Mouse (Mus musculus) layer of hippocampus, adult 2 months (tissue): Measurements from ENCODE around the gene Slc16a6. TPM values are rescaled to one million over a fixed set of nuclear protein-coding genes. Genes with fewer than 3 reads are reported as not detected.

ENCODE experiments used
- DNase-seq, 2 experiments: peaks; one replicate each; pipeline ENCODE4 v3.0.0; 2022; ENCODE audit warnings: low spot score in 2 of 2
- H3K27ac ChIP-seq: fragments of 200-600 bp; 2 replicates; pipeline ENCODE4 v1.8.1; 2022
- H3K4me3 ChIP-seq: fragments of 200-600 bp; 2 replicates; pipeline ENCODE4 v1.8.1; 2022; ENCODE audit warnings: mild to moderate bottlenecking
- CTCF ChIP-seq: fragments of 200-600 bp; conservative IDR thresholded peaks from 2 replicates; pipeline ENCODE4 v1.8.1; 2022; ENCODE audit warnings: antibody characterized with exemption, mild to moderate bottlenecking, moderate library complexity
- total RNA-seq, 2 experiments: library from RNA; stranded (reverse); gene quantifications; 2 replicates each; pipeline ENCODE4 v1.2.3; 2021

The Slc16a6 gene
- total RNA-seq, 2 experiments from 2014 or later = 7.2 to 8.1 TPM

DNA sequence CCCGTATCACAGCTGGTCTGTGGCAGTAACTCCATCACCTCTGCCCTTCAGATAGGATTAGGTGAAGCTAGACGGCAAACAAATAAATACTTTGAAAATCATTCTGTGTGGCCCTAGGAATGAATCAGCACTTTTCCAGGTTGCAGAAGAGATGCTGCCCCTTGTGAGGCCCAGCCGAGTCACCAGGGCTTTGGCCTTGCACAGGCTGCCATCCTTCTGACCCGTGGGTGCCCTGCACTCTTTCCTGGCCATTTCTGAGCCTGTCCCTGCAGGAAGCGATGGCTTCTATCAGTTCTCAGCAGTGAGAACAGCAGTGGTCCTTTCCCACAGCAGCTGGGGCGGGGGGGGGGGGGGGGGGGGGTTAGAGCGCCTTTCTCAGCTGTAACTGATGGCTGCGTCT is 36.5 kb downstream of the Slc16a6 start:
- DNase-seq = no peak
- TF ChIP-seq CTCF = no peak
- Histone ChIP-seq H3K4me3 (no peak overlapping the region), H3K27ac (no peak overlapping the region)

DNA sequence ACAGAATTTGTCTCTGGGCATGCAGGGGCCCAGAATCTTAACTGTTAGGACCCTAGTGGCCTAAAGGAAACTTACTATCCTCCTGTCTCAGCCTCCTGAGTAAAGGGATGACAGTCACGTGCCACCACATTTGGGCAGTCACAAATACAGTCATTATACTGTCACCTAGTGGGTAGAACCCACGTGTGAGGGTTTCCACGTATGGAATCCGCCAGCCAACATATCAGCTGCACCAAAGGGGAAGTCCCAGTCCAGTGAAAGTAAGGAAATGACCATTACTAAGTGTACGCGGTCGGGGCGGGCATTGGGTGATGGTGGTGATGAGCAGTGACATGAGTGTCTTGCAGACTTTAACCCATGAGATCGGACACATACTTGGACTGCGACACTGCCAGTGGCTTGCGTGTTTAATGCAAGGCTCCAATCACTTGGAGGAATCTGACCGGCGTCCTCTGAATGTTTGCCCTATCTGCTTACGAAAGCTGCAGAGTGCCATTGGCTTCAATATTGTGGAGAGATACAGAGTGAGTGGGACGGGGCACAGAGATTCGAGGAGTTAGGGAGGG is 39.1 kb downstream of the Slc16a6 start:
- TF ChIP-seq CTCF = no peak

DNA sequence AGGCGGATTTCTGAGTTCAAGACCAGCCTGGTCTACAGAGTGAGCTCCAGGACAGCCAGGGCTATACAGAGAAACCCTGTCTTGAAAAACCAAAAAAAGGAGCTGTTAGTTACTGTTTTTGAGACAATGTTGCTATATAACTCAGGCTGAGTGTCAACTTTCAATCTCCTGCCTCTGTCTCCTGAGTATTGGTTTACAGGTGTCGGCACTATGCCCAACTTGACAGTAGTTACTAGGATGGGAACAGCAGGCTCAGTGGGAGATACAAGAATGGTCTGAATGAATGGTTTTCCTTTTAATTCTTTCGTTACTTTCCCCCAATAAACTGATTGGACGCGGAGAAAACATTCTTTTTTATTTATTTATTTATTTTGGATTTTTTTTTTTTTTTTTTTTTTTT is 46.0 kb downstream of the Slc16a6 start:
- no peak for TF ChIP-seq CTCF
- H3K4me3 ChIP-seq = no peak overlapping the region
- no peak for DNase-seq
- H3K27ac ChIP-seq = no peak overlapping the region

More for the DNA sequence above, 39.1 kb downstream of the Slc16a6 start:
- no peak for DNase-seq
- no peak overlapping the region for H3K27ac ChIP-seq
- no peak overlapping the region for H3K4me3 ChIP-seq

DNA sequence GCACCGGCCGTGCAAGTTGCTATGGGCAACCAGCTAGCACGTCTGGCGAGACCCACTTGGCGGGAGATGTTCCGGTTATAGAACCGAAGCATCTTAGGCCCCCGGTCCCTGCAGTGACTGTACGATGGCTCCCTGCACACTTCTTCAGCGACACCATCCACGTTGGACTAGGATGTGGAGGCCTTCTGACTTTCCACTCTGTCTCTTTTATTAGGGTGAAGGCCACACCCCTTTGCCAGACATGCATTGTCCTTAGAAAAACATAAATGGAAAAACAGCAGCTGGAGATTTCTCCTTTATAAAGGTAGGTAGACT is 47.2 kb downstream of the Slc16a6 start:
- peak overlapping the region; percentile 73 for H3K4me3 ChIP-seq
- no peak for TF ChIP-seq CTCF
- no peak for DNase-seq
- H3K27ac ChIP-seq = peak overlapping the region; percentile 93

DNA sequence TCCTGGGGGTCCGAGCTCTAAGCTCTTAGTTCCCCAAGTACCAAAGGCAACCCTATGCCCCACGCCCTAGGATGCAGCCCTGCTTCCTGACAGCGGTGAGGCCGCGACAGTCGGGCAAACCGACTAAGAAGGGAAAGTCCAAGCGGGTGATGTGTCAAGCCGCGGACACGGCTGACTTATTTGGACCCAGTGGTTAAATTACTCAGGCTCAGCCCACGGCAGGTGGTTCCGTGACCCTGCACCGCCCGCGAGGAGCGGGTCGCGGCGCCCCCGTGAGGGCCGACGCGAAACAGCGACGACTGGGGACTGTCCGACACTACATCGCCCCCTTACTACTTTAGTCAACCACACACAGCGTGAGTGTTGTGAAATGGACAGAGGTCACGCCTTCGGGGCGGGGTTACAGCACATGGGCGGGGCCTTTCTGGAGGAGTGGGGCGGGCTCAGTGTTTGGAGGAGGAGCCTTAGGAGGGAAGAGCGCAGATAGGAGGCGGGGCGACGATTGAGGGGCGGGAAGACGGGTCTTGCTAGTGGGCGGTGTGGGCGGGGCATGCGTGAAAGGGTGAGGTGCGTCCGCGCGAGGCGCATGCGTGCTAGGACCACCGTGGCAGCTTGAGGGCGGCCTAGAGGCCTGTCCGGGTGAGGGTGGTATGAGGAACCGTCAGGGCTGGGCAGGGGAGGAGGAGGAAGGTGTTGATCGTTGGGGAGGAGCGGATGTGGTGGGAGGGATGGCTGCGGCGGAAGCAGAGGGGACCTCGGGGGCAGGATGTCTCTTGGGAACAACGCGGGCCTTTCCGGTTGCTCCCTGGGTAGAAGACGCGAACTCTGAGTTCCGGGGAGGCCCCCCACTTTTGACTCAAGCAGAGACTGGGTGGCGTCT is 47.8 kb downstream of the Slc16a6 start, which contains the start of gene Amz2:
TSS of gene Amz2 (plus strand) at position 555 of the 880 bp plus-strand sequence.
- DNase-seq = peak; percentile 98 to 99
- peak; percentile 90 for TF ChIP-seq CTCF
- Histone ChIP-seq H3K4me3 (peak within 1 kb of the TSS; percentile 73), H3K27ac (peak within 1 kb of the TSS; percentile 93)

DNA sequence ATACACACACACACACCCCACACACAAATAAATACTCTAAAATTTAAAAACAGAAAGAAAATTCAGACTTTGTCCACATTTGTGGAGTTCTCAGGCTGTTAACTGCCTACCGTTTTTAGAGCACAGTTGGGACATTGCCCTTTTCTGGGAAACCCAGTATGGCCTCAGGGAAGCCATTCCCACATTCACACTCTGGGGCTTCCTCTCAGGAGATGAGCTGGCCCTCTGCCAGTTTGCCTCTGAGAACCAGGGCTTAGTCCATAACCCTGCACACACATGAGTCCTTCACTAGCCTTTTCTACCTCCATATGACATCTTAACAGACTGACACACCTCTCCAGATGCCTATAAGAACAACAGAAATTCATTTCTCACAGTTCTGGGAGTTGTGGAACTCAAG is 50.1 kb downstream of the Slc16a6 start:
- no peak for DNase-seq
- H3K27ac ChIP-seq = no peak overlapping the region
- H3K4me3 ChIP-seq = no peak overlapping the region
- no peak for TF ChIP-seq CTCF

DNA sequence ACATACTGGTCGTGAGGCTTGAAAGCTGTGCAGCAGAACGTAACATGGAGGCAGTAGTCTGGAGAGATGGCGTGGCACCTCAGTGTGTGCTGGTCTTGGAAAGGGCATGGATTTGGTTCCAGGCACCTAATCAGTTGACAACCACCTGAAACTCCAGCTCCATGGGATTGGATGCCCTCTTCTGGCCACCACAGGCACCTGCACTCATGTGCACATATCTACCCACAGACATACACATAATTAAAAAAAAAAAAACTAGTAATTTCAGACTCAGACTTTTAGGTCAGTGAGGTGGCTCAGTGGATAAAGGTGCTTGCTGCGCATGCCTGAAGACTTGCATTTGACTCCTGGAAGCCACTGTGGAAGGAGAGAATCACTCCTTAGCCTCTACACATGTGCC is 51.1 kb downstream of the Slc16a6 start:
- H3K4me3 ChIP-seq = no peak overlapping the region
- no peak for DNase-seq
- H3K27ac ChIP-seq = no peak overlapping the region
- TF ChIP-seq CTCF = 0 out of 2 replicates have a peak, but pooled peaks have one; percentile 12

DNA sequence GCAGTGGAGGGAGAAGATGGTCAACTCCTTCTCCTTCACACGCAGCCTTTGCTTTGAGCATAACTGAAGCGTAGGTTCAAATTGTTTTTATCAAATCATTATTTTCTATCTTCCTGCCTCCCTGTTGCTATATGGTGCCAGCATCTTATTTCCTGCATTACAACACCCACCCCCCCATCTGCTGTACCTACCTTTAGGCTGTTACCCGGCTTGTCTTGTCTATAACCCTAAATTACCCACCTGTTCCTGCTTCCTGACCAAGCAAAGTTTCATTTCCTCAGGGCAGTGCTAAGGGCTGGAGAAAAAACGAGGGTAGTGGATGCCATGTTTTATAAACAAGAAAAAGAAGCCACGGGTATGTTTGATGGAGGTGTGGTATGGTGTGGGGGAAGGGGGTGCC is 52.2 kb downstream of the Slc16a6 start:
- no peak overlapping the region for H3K27ac ChIP-seq

DNA sequence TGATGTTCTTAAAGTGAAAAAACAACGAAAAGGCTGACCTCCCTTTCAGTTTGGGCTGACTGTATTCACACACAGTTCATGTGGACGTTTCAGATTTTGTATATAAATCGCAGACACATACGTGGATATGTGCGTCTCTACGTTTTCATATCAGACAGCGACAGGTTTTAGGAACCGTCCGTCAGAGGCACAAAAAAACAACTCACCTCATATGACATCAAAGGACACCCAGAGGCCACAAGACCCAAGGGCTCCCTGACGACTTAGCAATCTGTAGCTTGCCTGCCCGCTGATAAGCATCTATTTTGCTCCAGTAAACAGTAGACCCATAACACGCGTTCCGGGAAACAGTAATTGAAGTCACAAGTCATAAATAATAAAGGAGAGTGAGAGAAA is 52.8 kb downstream of the Slc16a6 start:
- TF ChIP-seq CTCF = no peak

More for the DNA sequence above, 52.2 kb downstream of the Slc16a6 start:
- DNase-seq = no peak
- no peak overlapping the region for H3K4me3 ChIP-seq
- no peak for TF ChIP-seq CTCF

DNA sequence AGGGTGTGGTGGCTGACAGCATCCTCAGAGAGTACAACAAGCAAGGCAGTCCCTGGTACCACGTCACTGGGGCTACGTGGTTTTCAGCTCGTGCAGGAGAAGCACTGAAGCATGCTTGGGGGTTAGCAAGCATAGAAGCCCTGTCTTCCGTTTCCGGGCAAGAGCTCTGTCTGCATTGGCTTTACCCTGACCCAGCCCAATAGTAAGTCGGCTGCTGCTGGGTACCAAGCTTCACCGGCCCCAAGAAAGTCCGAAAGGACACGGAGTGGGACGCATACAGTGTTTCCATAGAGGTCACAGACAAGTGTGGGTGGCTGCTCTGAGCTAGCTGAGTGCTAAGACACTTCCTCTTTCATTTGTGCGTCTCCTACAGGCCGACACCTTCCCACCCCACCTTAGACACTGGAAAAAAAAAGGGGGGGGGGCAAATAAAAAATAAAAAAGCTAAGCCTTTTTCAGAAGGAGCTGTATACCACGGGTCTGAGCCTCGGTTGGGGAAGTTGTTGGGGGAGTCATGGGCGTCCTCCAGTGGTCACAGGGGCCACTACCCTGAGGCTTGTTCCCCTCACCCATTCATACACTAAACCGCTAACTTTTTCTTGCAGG is 53.3 kb downstream of the Slc16a6 start:
- Histone ChIP-seq H3K27ac (no peak overlapping the region), H3K4me3 (no peak overlapping the region)
- no peak for TF ChIP-seq CTCF
- no peak for DNase-seq

More for the DNA sequence above, 52.8 kb downstream of the Slc16a6 start:
- DNase-seq = no peak
- Histone ChIP-seq H3K4me3 (no peak overlapping the region), H3K27ac (no peak overlapping the region)

DNA sequence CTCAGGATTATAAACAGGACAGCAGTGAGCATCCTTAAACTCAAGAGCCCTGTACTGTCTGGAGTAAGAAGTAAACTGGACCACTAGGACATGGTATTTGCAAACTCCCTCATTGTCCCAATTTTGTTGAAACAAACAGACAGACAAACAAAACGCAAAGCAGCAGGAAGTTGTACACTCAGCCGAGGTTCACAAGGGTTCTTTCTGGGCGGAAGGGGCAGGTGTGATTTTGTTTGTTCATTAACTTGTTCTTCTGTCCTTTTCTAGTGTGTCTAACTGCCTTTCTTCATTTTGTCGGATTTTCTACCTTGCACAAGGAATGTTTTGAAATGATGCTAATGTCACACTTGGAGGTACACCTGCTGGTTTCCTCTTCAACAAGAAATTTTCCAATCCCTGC is 53.9 kb downstream of the Slc16a6 start:
- TF ChIP-seq CTCF = no peak
- H3K27ac ChIP-seq = no peak overlapping the region
- no peak overlapping the region for H3K4me3 ChIP-seq
- DNase-seq = no peak

DNA sequence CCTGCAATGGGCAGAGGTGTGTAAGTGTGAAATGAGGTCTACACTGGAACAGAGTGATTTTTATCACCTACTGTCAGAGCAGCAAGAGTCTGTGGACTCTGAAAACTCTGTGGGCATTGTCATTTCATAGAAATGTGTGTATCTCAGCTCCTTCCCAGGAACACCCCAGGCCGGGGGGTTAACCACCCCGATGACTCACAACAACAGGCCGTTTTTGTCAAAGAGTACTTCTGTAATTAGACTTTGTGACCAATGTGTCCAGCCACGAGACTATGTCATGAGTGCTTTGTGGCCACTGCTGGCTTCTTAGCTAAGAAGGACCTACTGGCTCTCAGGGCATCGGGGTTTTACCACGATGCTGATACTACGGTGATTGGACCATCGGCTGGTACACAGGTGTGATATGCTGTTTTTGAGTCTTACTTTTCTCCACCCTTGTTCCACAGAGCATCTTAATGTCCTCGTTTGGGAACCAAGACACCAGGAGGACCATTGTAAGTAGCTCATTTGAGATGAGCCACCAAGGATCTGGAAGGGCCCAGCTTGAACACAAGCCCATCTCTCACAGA is 55.8 kb downstream of the Slc16a6 start:
- DNase-seq = no peak
- H3K4me3 ChIP-seq = no peak overlapping the region
- no peak overlapping the region for H3K27ac ChIP-seq
- TF ChIP-seq CTCF = no peak

DNA sequence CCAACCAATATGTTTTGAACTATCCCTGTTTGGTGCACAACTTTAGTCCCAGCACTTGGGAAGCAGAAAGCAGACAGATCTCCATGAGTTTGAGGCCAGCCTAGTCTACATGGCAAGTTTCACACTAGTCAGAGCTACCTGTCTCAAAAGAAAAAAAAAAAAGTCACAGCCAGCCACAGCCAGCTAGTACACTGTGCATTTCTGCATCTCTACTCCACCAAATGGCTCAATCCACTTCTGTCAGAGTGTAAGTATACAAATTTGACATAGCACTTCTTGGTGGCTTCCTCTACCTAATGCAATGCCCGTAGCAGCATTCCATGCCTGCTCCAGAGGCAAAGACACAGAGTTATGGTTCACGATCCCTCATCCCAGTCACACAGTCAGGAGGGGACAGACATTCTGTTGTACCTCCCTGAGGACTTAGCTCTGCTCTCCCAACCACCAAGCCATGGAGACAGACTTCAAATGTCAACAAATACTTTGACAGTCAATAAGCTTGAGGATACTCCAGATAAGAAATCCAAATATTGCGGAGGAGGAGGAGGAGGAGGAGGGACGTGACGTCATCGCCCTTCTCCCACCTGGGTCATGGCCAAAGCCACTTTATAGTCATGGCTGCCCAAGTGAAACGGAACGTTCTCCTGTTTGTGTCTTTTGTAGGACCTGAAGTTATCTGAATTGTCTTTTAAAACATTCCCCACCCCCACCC is 56.5 kb downstream of the Slc16a6 start:
- Histone ChIP-seq H3K27ac (no peak overlapping the region), H3K4me3 (no peak overlapping the region)
- no peak for DNase-seq
- no peak for TF ChIP-seq CTCF
